8 mouse cellular contexts compared by ENCODE assay signal in the genomic region with DNA sequence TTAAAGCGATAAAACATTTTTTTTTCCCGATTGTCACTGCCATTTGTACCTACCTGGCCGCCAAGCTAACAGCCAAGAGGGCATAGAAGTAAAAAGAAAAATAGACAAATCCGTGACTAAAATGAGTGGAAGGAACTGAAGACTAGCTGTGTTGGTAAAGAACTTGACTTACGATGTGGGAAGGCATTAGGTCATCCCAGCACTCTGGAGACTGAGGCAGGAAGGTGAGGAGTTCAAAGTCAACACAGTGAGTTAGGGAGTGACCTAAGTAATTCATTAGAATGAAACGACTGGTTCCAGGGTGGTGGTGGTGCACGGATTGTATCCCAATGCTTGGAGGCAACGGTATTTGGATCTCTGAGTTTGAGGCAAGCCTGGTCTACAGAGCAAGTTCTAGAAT. TPM values are rescaled to one million over a fixed set of nuclear protein-coding genes. Genes with fewer than 3 reads are reported as not detected.
DNase-seq lines count a peak whose midpoint lies in the region; ATAC-seq and TF ChIP-seq lines count a peak whose summit lies in the region.

No protein-coding gene starts in this region.

- TF ChIP-seq POLR2A in bone marrow macrophage, adult 2 months (IDR thresholded peaks at IDR 0.05; ENCODE audit: borderline replicate concordance, low read depth, low read length), result no peak

- no peaks in the 10 kb centered on the region for H3K9me3 ChIP-seq in intestine, embryonic 14.5 days (ENCODE audit: control insufficient read depth, low read length)
- H3K9me3 ChIP-seq in intestine, postnatal 0 days (ENCODE audit: control insufficient read depth), result no peaks in the 10 kb centered on the region
- no peaks in the 10 kb centered on the region for H3K9me3 ChIP-seq in hindbrain, embryonic 13.5 days
- no peaks in the 10 kb centered on the region for H3K9me3 ChIP-seq in midbrain, embryonic 14.5 days (ENCODE audit: control insufficient read depth, low read length)

- WGBS in intestine, embryonic 14.5 days, result 37% methylated on average over 8 of the region's 8 CpGs
- 34% methylated on average over 8 of the region's 8 CpGs for WGBS in intestine, postnatal 0 days
- 47% methylated on average over 8 of the region's 8 CpGs for WGBS in hindbrain, embryonic 13.5 days
- 44% methylated on average over 8 of the region's 8 CpGs for WGBS in midbrain, embryonic 14.5 days

- H3K27me3 ChIP-seq in intestine, embryonic 14.5 days (replicated peaks; ENCODE audit: control insufficient read depth, insufficient read depth, low read length), result no peaks in the 10 kb centered on the region
- no peaks in the 10 kb centered on the region for H3K27me3 ChIP-seq in intestine, postnatal 0 days (replicated peaks; ENCODE audit: control insufficient read depth, insufficient read depth, low read length)
- H3K27me3 ChIP-seq in hindbrain, embryonic 13.5 days, result no peaks in the 10 kb centered on the region
- no peaks in the 10 kb centered on the region for H3K27me3 ChIP-seq in midbrain, embryonic 14.5 days (ENCODE audit: control insufficient read depth, insufficient read depth, low read length)

- peaks cover 15% of the 10 kb centered on the region; the same call in 1 of the 2 replicates for H3K36me3 ChIP-seq in intestine, embryonic 14.5 days (ENCODE audit: control insufficient read depth, insufficient read depth, low read length)
- H3K36me3 ChIP-seq in intestine, postnatal 0 days (ENCODE audit: control insufficient read depth, insufficient read depth), result no peaks in the 10 kb centered on the region
- H3K36me3 ChIP-seq in hindbrain, embryonic 13.5 days, result peaks cover 14% of the 10 kb centered on the region
- peaks cover 13% of the 10 kb centered on the region for H3K36me3 ChIP-seq in midbrain, embryonic 14.5 days (ENCODE audit: control insufficient read depth, insufficient read depth, low read length)

- H3K4me1 ChIP-seq in intestine, embryonic 14.5 days (replicated peaks; ENCODE audit: control insufficient read depth, insufficient read depth, low read length), result peaks cover 4% of the 10 kb centered on the region; the same call in 1 of the 2 replicates
- no peaks in the 10 kb centered on the region for H3K4me1 ChIP-seq in intestine, postnatal 0 days (replicated peaks; ENCODE audit: control insufficient read depth, insufficient read depth, low read length)
- H3K4me1 ChIP-seq in bone marrow macrophage, adult 2 months (ENCODE audit: control insufficient read depth, insufficient read depth, low read length), result peaks cover 18% of the 10 kb centered on the region
- peaks cover 16% of the 10 kb centered on the region for H3K4me1 ChIP-seq in hindbrain, embryonic 13.5 days (replicated peaks)
- H3K4me1 ChIP-seq in midbrain, embryonic 14.5 days (ENCODE audit: control insufficient read depth, insufficient read depth, low read length), result peaks cover 10% of the 10 kb centered on the region; the same call in 1 of the 2 replicates

- no peak overlapping the region for H3K9ac ChIP-seq in intestine, embryonic 14.5 days (ENCODE audit: low read length)
- H3K9ac ChIP-seq in intestine, postnatal 0 days (ENCODE audit: low read depth, low read length), result no peak overlapping the region
- no peak overlapping the region for H3K9ac ChIP-seq in hindbrain, embryonic 13.5 days
- 0 out of 2 replicates have a peak overlapping the region, but pooled peaks have one; percentile 9 for H3K9ac ChIP-seq in midbrain, embryonic 14.5 days (replicated peaks; ENCODE audit: low read length)

- TF ChIP-seq CTCF in intestine, postnatal 0 days (IDR thresholded peaks at IDR 0.05; ENCODE audit: low read depth), result no peak
- TF ChIP-seq CTCF in bone marrow macrophage, adult 2 months (IDR thresholded peaks at IDR 0.05; ENCODE audit: low read depth, low read length), result no peak

- DNase-seq in intestine, embryonic 14.5 days (ENCODE audit: low spot score), result no peak
- no peak for DNase-seq in midbrain, embryonic 14.5 days
- DNase-seq in thymus, postnatal 36 days, result no peak
- DNase-seq in testis, postnatal 10 days (ENCODE audit: low spot score), result no peak
- DNase-seq in kidney, postnatal 36 days, result no peak

- no peak overlapping the region for H3K27ac ChIP-seq in intestine, embryonic 14.5 days (ENCODE audit: low read depth)
- H3K27ac ChIP-seq in intestine, postnatal 0 days (ENCODE audit: low read depth, low read length), result no peak overlapping the region
- H3K27ac ChIP-seq in bone marrow macrophage, adult 2 months (ENCODE audit: insufficient read depth, low read depth, low read length), result peak overlapping the region; percentile 97
- H3K27ac ChIP-seq in hindbrain, embryonic 13.5 days, result peak overlapping the region; percentile 79
- H3K27ac ChIP-seq in midbrain, embryonic 14.5 days (replicated peaks; ENCODE audit: low read depth, low read length), result peak overlapping the region; percentile 68

- peak overlapping the region; percentile 38 for H3K4me2 ChIP-seq in intestine, embryonic 14.5 days (ENCODE audit: low read length)
- no peak overlapping the region for H3K4me2 ChIP-seq in intestine, postnatal 0 days (replicated peaks; ENCODE audit: low read depth)
- H3K4me2 ChIP-seq in hindbrain, embryonic 13.5 days, result peak overlapping the region; percentile 31
- H3K4me2 ChIP-seq in midbrain, embryonic 14.5 days (ENCODE audit: low read length), result peak overlapping the region; percentile 40

- H3K4me3 ChIP-seq in intestine, embryonic 14.5 days (ENCODE audit: low read depth, low read length), result peak overlapping the region; percentile 67
- H3K4me3 ChIP-seq in intestine, postnatal 0 days (ENCODE audit: low read depth, low read length), result no peak overlapping the region
- peak overlapping the region; percentile 43 for H3K4me3 ChIP-seq in bone marrow macrophage, adult 2 months (ENCODE audit: insufficient read depth, low read length)
- no peak overlapping the region; the same call in 1 of the 2 replicates for H3K4me3 ChIP-seq in hindbrain, embryonic 13.5 days
- peak overlapping the region; percentile 76 for H3K4me3 ChIP-seq in midbrain, embryonic 14.5 days (replicated peaks; ENCODE audit: low read depth, low read length)

- ATAC-seq in intestine, embryonic 14.5 days (replicated peaks; ENCODE audit: low FRiP score, low TSS enrichment, low read depth), result no peak; the same call in 1 of the 2 replicates
- no peak for ATAC-seq in intestine, postnatal 0 days
- ATAC-seq in hindbrain, embryonic 13.5 days (ENCODE audit: low FRiP score), result peak; percentile 38; the same call in 1 of the 2 replicates
- no peak; the same call in 1 of the 2 replicates for ATAC-seq in midbrain, embryonic 14.5 days (ENCODE audit: low FRiP score, low TSS enrichment)

RNA-seq across cellular contexts. Expression of a gene that starts 0.4 kb away (rescaled TPM):
- 22.6 and 24.6 TPM in 2 replicates for polyA plus RNA-seq in intestine, embryonic 14.5 days (2014; fragmentation: Nextera tagmentation; extraction: Ambion mirVana)
- polyA plus RNA-seq in intestine, postnatal 0 days (2015; fragmentation: Nextera tagmentation; extraction: Ambion mirVana), result 10.5 and 11.2 TPM in 2 replicates
- 38.9 and 40.8 TPM in 2 replicates for polyA plus RNA-seq in bone marrow macrophage, adult 2 months (2012; ENCODE audit: insufficient read depth, insufficient read length, missing spikeins)
- polyA plus RNA-seq in hindbrain, embryonic 13.5 days (2015; fragmentation: Nextera tagmentation; extraction: Ambion mirVana), result 70.4 and 71.1 TPM in 2 replicates
- polyA plus RNA-seq in midbrain, embryonic 14.5 days (2014; fragmentation: Nextera tagmentation; extraction: Ambion mirVana), result 41.2 and 42.7 TPM in 2 replicates

RNA-seq across cellular contexts. Expression of a gene that starts 25.9 kb away (rescaled TPM):
- 27.7 and 30.2 TPM in 2 replicates for polyA plus RNA-seq in intestine, embryonic 14.5 days (2014; fragmentation: Nextera tagmentation; extraction: Ambion mirVana)
- polyA plus RNA-seq in intestine, postnatal 0 days (2015; fragmentation: Nextera tagmentation; extraction: Ambion mirVana), result 17.4 and 18.4 TPM in 2 replicates
- 7.3 and 8.5 TPM in 2 replicates for polyA plus RNA-seq in bone marrow macrophage, adult 2 months (2012; ENCODE audit: insufficient read depth, insufficient read length, missing spikeins)
- polyA plus RNA-seq in hindbrain, embryonic 13.5 days (2015; fragmentation: Nextera tagmentation; extraction: Ambion mirVana), result 8.9 and 9.7 TPM in 2 replicates
- 9.5 and 11.9 TPM in 2 replicates for polyA plus RNA-seq in midbrain, embryonic 14.5 days (2014; fragmentation: Nextera tagmentation; extraction: Ambion mirVana)

Comparison
In these comparisons a context has a peak if more than half of its experiments do, and no peak if none do; other contexts are left out.
1. H3K4me3 ChIP-seq: peak in intestine, embryonic 14.5 days (single experiment), bone marrow macrophage, adult 2 months (single experiment) and midbrain, embryonic 14.5 days (single experiment); none in intestine, postnatal 0 days (single experiment) and hindbrain, embryonic 13.5 days (single experiment).
2. H3K27ac ChIP-seq: peak in bone marrow macrophage, adult 2 months (single experiment), hindbrain, embryonic 13.5 days (single experiment) and midbrain, embryonic 14.5 days (single experiment); none in intestine, embryonic 14.5 days (single experiment) and intestine, postnatal 0 days (single experiment).